Mouse (Mus musculus) adrenal gland, postnatal 4 days (tissue): ENCODE data around the gene Gipc3. TPM values are rescaled to one million over a fixed set of nuclear protein-coding genes. Genes with fewer than 3 reads are reported as not detected.
A peak's percentile ranks its signal among the peaks of the same experiment; 100 is the strongest.

Experiments used
- DNase-seq, 2 experiments: peaks; one replicate each; pipeline ENCODE4 v3.0.0; 2021 to 2022; ENCODE audit warnings: low spot score in 2 of 2, mixed read lengths in 2 of 2
- total RNA-seq, 2 experiments: library from RNA; stranded (reverse); gene quantifications; 2 replicates each; pipeline ENCODE4 v1.2.3; 2021

Gipc3 gene
- total RNA-seq, 2 experiments from 2014 or later = 2.3 to 2.6 TPM

- no peak for DNase-seq
Observed at GRCm38 (mm10) chr10:81302781-81303218, 40.3 kb downstream of the Gipc3 start.

- no peak for DNase-seq
Observed at GRCm38 (mm10) chr10:81302288-81302687, 40.8 kb downstream of the Gipc3 start.

GRCm38 (mm10) chr10:81301321-81301720 is 41.7 kb downstream of the Gipc3 start:
- no peak for DNase-seq

- DNase-seq = no peak
Observed at GRCm38 (mm10) chr10:81300352-81300907, 42.6 kb downstream of the Gipc3 start.

- no peak for DNase-seq
Observed at GRCm38 (mm10) chr10:81299585-81300351, 43.3 kb downstream of the Gipc3 start.

GRCm38 (mm10) chr10:81298369-81299100 is 44.5 kb downstream of the Gipc3 start:
- DNase-seq = no peak

- DNase-seq = no peak
Observed at GRCm38 (mm10) chr10:81297845-81298244, 45.2 kb downstream of the Gipc3 start.

- no peak for DNase-seq
Observed at GRCm38 (mm10) chr10:81297246-81297645, 45.8 kb downstream of the Gipc3 start.

GRCm38 (mm10) chr10:81295185-81295584 is 47.9 kb downstream of the Gipc3 start:
- DNase-seq = no peak

GRCm38 (mm10) chr10:81294442-81294841 is 48.6 kb downstream of the Gipc3 start:
- DNase-seq = no peak

- no peak for DNase-seq
Observed at GRCm38 (mm10) chr10:81293334-81294030, 49.6 kb downstream of the Gipc3 start.

- peak; percentile 89 to 98 for DNase-seq
Observed at GRCm38 (mm10) chr10:81292554-81293333, 50.3 kb downstream of the Gipc3 start, which contains the start of gene Pip5k1c. TSS of gene Pip5k1c (plus strand) at chr10:81292963.

- no peak for DNase-seq
Observed at GRCm38 (mm10) chr10:81291511-81292104, 51.5 kb downstream of the Gipc3 start, which contains the start of gene Tjp3. TSS of gene Tjp3 (minus strand) at chr10:81291581.

GRCm38 (mm10) chr10:81290698-81291460 is 52.2 kb downstream of the Gipc3 start:
- no peak for DNase-seq

- no peak for DNase-seq
Observed at GRCm38 (mm10) chr10:81289811-81290210, 53.3 kb downstream of the Gipc3 start.

GRCm38 (mm10) chr10:81289278-81289677 is 53.8 kb downstream of the Gipc3 start:
- DNase-seq = no peak

- no peak for DNase-seq
Observed at GRCm38 (mm10) chr10:81288601-81289000, 54.5 kb downstream of the Gipc3 start.

GRCm38 (mm10) chr10:81287513-81288157 is 55.4 kb downstream of the Gipc3 start:
- peak in 1 of 2 experiments; percentile 54 for DNase-seq

- DNase-seq = no peak
Observed at GRCm38 (mm10) chr10:81286586-81286985, 56.5 kb downstream of the Gipc3 start.
